Mouse (Mus musculus) kidney, adult 2 months (tissue): ENCODE data around the gene Cfap61. TPM values are rescaled to one million over a fixed set of nuclear protein-coding genes. Genes with fewer than 3 reads are reported as not detected.

Experiments
- DNase-seq: peaks from one replicate; pipeline ENCODE4 v3.0.0; 2021
- H3K27ac ChIP-seq: fragments of 200-500 bp; 2 replicates; pipeline ENCODE4 v1.5.1; 2012; ENCODE audit warnings: low read depth, low read length, control low read depth, inconsistent platforms; ENCODE audit not compliant: insufficient read depth
- H3K27me3 ChIP-seq: fragments of 200-500 bp; replicated peaks from 2 replicates; pipeline ENCODE4 v1.6.1; 2012; ENCODE audit warnings: mild to moderate bottlenecking, moderate library complexity, low read length, inconsistent platforms; ENCODE audit not compliant: control insufficient read depth, insufficient read depth
- H3K36me3 ChIP-seq: fragments of 200-500 bp; 2 replicates; pipeline ENCODE4 v1.6.1; 2012; ENCODE audit warnings: mild to moderate bottlenecking, moderate library complexity, low read length, inconsistent platforms; ENCODE audit not compliant: control insufficient read depth, insufficient read depth
- H3K4me1 ChIP-seq: fragments of 200-500 bp; 2 replicates; pipeline ENCODE4 v1.6.1; 2011; ENCODE audit warnings: low read length; ENCODE audit not compliant: control insufficient read depth, insufficient read depth
- H3K4me3 ChIP-seq: fragments of 200-500 bp; 2 replicates; pipeline ENCODE4 v1.5.1; 2011; ENCODE audit warnings: mild to moderate bottlenecking, low read depth, low read length, control low read depth; ENCODE audit not compliant: insufficient read depth
- CTCF ChIP-seq: fragments of 200-500 bp; conservative IDR thresholded peaks from 2 replicates; pipeline ENCODE4 v1.5.1; 2011; ENCODE audit warnings: low read depth, mild to moderate bottlenecking, control low read depth, low read length, moderate library complexity, mixed read lengths; ENCODE audit not compliant: insufficient read depth, insufficient read length
- POLR2A ChIP-seq: fragments of 200-500 bp; IDR thresholded peaks from one replicate; pipeline ENCODE4 v1.6.1; 2011; ENCODE audit warnings: low read depth, low read length, control low read depth
- WGBS: fragments of 180-500 bp; shearing (Covaris S2); methylation state at CpG from one replicate; pipeline ENCODE4 v1.1.7; 2018; 5-methylcytosine and 5-hydroxymethylcytosine counted together
- polyA plus RNA-seq: library from polyadenylated mRNA; depleted of rRNA; stranded (reverse); fragments of >200 nt; gene quantifications from 2 replicates; pipeline ENCODE4 v1.2.3, GENCODE M21; 2012

The Cfap61 gene
- polyA plus RNA-seq, 1 experiment: 0.38 TPM

GRCm38 (mm10) chr2:146219791-146220190 lies 285.2 kb downstream of the Cfap61 start:
- Histone ChIP-seq H3K4me1 (no peaks in the 10 kb centered on the region; the same call in 1 of the 2 replicates), H3K27me3 (peaks cover 23% of the 10 kb centered on the region), H3K36me3 (no peaks in the 10 kb centered on the region), H3K27ac (no peak overlapping the region), H3K4me3 (no peak overlapping the region)
- WGBS: 17% methylated on average over 11 of the region's 11 CpGs
- DNase-seq: no peak
- TF ChIP-seq POLR2A (no peak), CTCF (no peak)

GRCm38 (mm10) chr2:146220591-146221075 lies 286.0 kb downstream of the Cfap61 start:
- TF ChIP-seq POLR2A (no peak), CTCF (no peak)
- Histone ChIP-seq H3K36me3 (no peaks in the 10 kb centered on the region), H3K4me3 (no peak overlapping the region), H3K4me1 (no peaks in the 10 kb centered on the region; the same call in 1 of the 2 replicates), H3K27ac (no peak overlapping the region), H3K27me3 (peaks cover 22% of the 10 kb centered on the region)
- no peak for DNase-seq
- 3% methylated on average over 24 of the region's 24 CpGs for WGBS

- no peaks in the 10 kb centered on the region; the same call in 1 of the 2 replicates for H3K4me1 ChIP-seq
- TF ChIP-seq CTCF (no peak), POLR2A (no peak)
- peak; percentile 36 for DNase-seq
- WGBS: 2% methylated on average over 81 of the region's 86 CpGs
- peaks cover 20% of the 10 kb centered on the region for H3K27me3 ChIP-seq
- H3K4me3 ChIP-seq: peak within 1 kb of the TSS; percentile 7
- no peaks in the 10 kb centered on the region for H3K36me3 ChIP-seq
- no peak within 1 kb of the TSS for H3K27ac ChIP-seq
These were observed 286.7 kb downstream of the Cfap61 start, which contains the start of gene Insm1 for GRCm38 (mm10) chr2:146221076-146221928. Gene Insm1 (plus strand): TSS chr2:146221921.

GRCm38 (mm10) chr2:146221929-146222278 lies 287.3 kb downstream of the Cfap61 start:
- Histone ChIP-seq H3K4me1 (no peaks in the 10 kb centered on the region; the same call in 1 of the 2 replicates), H3K4me3 (peak overlapping the region; percentile 7), H3K27me3 (peaks cover 20% of the 10 kb centered on the region), H3K36me3 (no peaks in the 10 kb centered on the region), H3K27ac (no peak overlapping the region)
- no peak for DNase-seq
- WGBS: under 1% methylated on average over 40 of the region's 44 CpGs
- no peak for TF ChIP-seq CTCF
- no peak for TF ChIP-seq POLR2A

GRCm38 (mm10) chr2:146222279-146223175 lies 287.9 kb downstream of the Cfap61 start:
- TF ChIP-seq CTCF (no peak), POLR2A (no peak)
- Histone ChIP-seq H3K36me3 (no peaks in the 10 kb centered on the region), H3K27me3 (peaks cover 20% of the 10 kb centered on the region), H3K27ac (no peak overlapping the region), H3K4me1 (no peaks in the 10 kb centered on the region; the same call in 1 of the 2 replicates), H3K4me3 (peak overlapping the region; percentile 7)
- no peak for DNase-seq
- WGBS: 2% methylated on average over 131 of the region's 133 CpGs

- TF ChIP-seq CTCF (no peak), POLR2A (no peak)
- Histone ChIP-seq H3K27me3 (peaks cover 20% of the 10 kb centered on the region), H3K27ac (no peak overlapping the region), H3K4me3 (no peak overlapping the region), H3K36me3 (no peaks in the 10 kb centered on the region), H3K4me1 (no peaks in the 10 kb centered on the region; the same call in 1 of the 2 replicates)
- peak; percentile 20 for DNase-seq
- 1% methylated on average over 69 of the region's 75 CpGs for WGBS
These were observed 288.8 kb downstream of the Cfap61 start for GRCm38 (mm10) chr2:146223176-146223905.
